Mouse (Mus musculus) C2C12 (cell line): ENCODE measurements around the gene Rcan1. TPM values are rescaled to one million over a fixed set of nuclear protein-coding genes. Genes with fewer than 3 reads are reported as not detected.

ENCODE experiments used
- H3K27me3 ChIP-seq: one replicate; pipeline ENCODE4 v1.6.1; 2011; ENCODE audit not compliant: control insufficient read depth, insufficient read depth, insufficient read length
- H3K36me3 ChIP-seq: one replicate; pipeline ENCODE4 v1.6.1; 2011; ENCODE audit not compliant: control insufficient read depth, insufficient read depth
- H3K4me3 ChIP-seq: one replicate; pipeline ENCODE4 v1.5.1; 2011; ENCODE audit warnings: mild to moderate bottlenecking, control low read depth; ENCODE audit not compliant: poor library complexity, insufficient read depth, severe bottlenecking
- H3K79me2 ChIP-seq: one replicate; pipeline ENCODE4 v1.6.1; 2011; ENCODE audit not compliant: control insufficient read depth, insufficient read depth
- H3K79me3 ChIP-seq: one replicate; pipeline ENCODE4 v1.6.1; 2011; ENCODE audit warnings: low read depth, control low read depth
- H3ac ChIP-seq: one replicate; pipeline ENCODE3; 2011; ENCODE audit warnings: low read depth; ENCODE audit not compliant: control insufficient read depth, insufficient read length
- CEBPB ChIP-seq: IDR thresholded peaks from one replicate; pipeline ENCODE4 v1.6.1; 2011; ENCODE audit warnings: low read depth, mild to moderate bottlenecking, control low read depth, moderate library complexity
- CTCF ChIP-seq: IDR thresholded peaks from one replicate; pipeline ENCODE4 v1.5.1; 2011; ENCODE audit not compliant: control insufficient read depth, insufficient read depth, insufficient read length
- FOSL1 ChIP-seq: IDR thresholded peaks from one replicate; pipeline ENCODE4 v1.8.0; 2011; ENCODE audit warnings: mild to moderate bottlenecking, low read length; ENCODE audit not compliant: poor library complexity, insufficient read depth, severe bottlenecking
- MAX ChIP-seq: IDR thresholded peaks from one replicate; pipeline ENCODE4 v1.6.1; 2011; ENCODE audit warnings: mild to moderate bottlenecking, control low read depth
- MYOD1 ChIP-seq: IDR thresholded peaks from one replicate; pipeline ENCODE4 v1.6.1; 2011; ENCODE audit warnings: low read depth; ENCODE audit not compliant: control insufficient read depth, insufficient read length
- MYOG ChIP-seq: IDR thresholded peaks from one replicate; pipeline ENCODE4 v1.6.1; 2011; ENCODE audit not compliant: control insufficient read depth, insufficient read length; ENCODE audit errors: extremely low read depth
- USF1 ChIP-seq: IDR thresholded peaks from one replicate; pipeline ENCODE4 v1.6.1; 2011; ENCODE audit warnings: low read depth, mild to moderate bottlenecking, control low read depth, moderate library complexity
- polyA plus RNA-seq: library from polyadenylated mRNA; unstranded; fragments of >200 nt; fragmentation: generic; extraction: Trizol; gene quantifications from one replicate; pipeline ENCODE4 v1.2.1, GENCODE M21; 2012; ENCODE audit warnings: missing spikeins

The Rcan1 gene
- polyA plus RNA-seq, 1 experiment = 17.4 TPM

DNA sequence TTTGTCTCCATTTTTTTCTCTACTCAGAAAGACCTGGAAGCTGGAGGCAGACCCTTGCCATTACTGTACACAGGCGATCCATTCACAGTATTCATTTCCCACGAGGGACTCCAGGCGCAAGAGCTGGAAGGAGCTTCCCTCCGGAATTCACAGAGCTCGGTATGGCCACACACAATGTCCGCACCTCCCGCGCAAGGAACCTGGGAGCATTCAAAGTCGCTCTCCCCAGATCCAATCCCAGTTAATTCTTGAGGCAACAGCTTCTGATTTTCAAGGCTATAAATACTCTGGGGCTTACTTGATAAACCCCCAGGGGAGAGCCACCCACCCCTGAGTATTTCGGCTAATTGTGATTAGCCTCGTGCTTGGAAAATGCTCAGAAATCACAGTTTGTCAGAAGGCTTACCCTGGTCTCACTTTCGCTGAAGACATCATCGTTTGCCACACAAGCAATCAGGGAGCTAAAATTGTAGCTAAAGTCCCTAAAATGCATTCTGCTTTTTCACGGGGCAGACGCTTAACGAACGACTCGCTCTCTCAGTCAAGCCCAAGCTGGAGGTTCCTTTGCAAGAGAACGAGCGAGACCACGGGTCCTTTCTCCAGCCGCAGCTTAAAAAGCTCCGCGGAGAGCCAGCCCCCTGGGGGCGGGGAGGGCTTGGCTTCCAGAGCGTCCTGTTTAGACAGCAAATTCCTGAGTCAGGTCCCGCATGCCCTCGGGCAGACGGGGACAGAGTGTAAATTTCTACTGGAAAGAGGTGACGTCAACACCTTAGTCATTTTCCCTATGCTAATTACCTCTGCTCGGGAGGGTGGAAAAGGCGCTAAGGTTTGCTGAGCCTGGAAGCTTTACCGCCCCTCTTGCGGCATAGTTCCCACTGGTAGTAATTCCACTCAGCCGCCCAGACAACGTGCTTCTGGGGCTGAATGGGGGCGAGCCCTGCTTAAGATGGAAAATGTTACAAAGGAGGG lies 70.9 kb downstream of the Rcan1 start:
- peak overlapping the region; percentile 48 for H3ac ChIP-seq
- peaks cover 9% of the 10 kb centered on the region for H3K36me3 ChIP-seq
- no peaks in the 10 kb centered on the region for H3K79me3 ChIP-seq
- H3K27me3 ChIP-seq = no peaks in the 10 kb centered on the region
- H3K4me3 ChIP-seq = peak overlapping the region; percentile 25
- TF ChIP-seq MYOG = no peak
- peak; percentile 73 for TF ChIP-seq MAX
- no peak for TF ChIP-seq CEBPB
- H3K79me2 ChIP-seq = no peaks in the 10 kb centered on the region

DNA sequence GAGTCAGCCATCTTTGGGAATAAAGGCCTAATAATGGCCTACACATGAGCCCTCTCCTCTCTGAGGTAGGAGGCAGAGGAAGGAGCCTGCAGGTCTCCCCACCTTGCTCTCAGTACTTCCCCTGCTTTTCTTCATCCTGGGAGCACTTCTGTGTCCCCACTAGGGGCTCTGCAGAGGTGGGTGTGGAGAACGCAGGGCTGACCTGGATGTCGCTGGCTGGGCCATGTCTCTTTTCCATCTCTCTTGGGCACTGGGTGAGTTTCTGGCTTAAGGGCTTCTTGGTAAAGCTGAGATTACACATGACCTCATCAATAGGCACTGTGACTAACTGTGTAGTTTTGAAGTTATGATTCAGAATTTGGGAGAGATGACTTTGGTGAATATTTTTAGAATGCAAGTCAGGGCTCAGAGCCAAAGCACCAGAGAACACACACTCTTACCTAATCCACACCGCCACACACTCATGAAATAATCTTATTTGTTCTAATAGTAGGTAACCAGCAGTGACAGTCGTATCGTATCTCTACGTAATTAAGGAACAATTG lies 72.0 kb downstream of the Rcan1 start:
- Histone ChIP-seq H3K79me3 (no peaks in the 10 kb centered on the region), H3ac (no peak overlapping the region), H3K4me3 (no peak overlapping the region), H3K79me2 (no peaks in the 10 kb centered on the region), H3K36me3 (peaks cover 9% of the 10 kb centered on the region), H3K27me3 (no peaks in the 10 kb centered on the region)
- TF ChIP-seq USF1 (no peak), FOSL1 (no peak), CEBPB (peak; percentile 20), MYOD1 (no peak)

GRCm38 (mm10) chr16:92397745-92398573 lies 72.7 kb downstream of the Rcan1 start:
- peaks cover 9% of the 10 kb centered on the region for H3K36me3 ChIP-seq
- H3ac ChIP-seq = no peak overlapping the region
- no peaks in the 10 kb centered on the region for H3K79me3 ChIP-seq
- TF ChIP-seq MYOG = no peak
- TF ChIP-seq USF1 = no peak
- H3K4me3 ChIP-seq = no peak overlapping the region
- H3K27me3 ChIP-seq = no peaks in the 10 kb centered on the region
- H3K79me2 ChIP-seq = no peaks in the 10 kb centered on the region

GRCm38 (mm10) chr16:92393732-92394131 lies 76.9 kb downstream of the Rcan1 start:
- Histone ChIP-seq H3K36me3 (peaks cover 15% of the 10 kb centered on the region), H3K79me2 (no peaks in the 10 kb centered on the region), H3K4me3 (no peak overlapping the region), H3K79me3 (no peaks in the 10 kb centered on the region), H3ac (no peak overlapping the region), H3K27me3 (no peaks in the 10 kb centered on the region)
- TF ChIP-seq CEBPB (no peak), FOSL1 (no peak), MAX (no peak), MYOG (no peak), USF1 (no peak), CTCF (no peak), MYOD1 (no peak)

DNA sequence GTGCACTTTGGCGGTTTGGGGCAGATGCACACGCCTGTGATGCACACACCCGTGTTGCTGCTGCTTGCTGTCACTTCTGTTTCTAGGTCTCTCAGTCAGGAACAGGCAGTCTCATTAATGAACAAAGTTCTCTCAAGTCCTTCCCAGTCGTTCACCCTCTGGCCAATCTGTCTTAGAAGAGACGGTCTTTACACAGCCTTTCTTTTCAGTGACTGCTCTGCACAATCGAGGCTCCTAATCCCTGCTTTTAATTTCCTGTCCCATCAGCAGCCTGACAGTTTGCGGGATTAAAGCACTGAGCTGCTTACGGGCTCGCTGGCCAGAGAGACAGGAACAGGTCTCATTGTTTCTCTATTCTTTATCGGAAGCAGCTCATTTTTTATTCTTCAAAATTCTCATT lies 83.0 kb downstream of the Rcan1 start:
- TF ChIP-seq MYOG (no peak), FOSL1 (no peak), CTCF (no peak), CEBPB (no peak), MAX (no peak), MYOD1 (no peak), USF1 (no peak)
- Histone ChIP-seq H3K36me3 (peaks cover 5% of the 10 kb centered on the region), H3K27me3 (peaks cover 5% of the 10 kb centered on the region), H3ac (no peak overlapping the region), H3K79me3 (no peaks in the 10 kb centered on the region), H3K4me3 (no peak overlapping the region), H3K79me2 (no peaks in the 10 kb centered on the region)

DNA sequence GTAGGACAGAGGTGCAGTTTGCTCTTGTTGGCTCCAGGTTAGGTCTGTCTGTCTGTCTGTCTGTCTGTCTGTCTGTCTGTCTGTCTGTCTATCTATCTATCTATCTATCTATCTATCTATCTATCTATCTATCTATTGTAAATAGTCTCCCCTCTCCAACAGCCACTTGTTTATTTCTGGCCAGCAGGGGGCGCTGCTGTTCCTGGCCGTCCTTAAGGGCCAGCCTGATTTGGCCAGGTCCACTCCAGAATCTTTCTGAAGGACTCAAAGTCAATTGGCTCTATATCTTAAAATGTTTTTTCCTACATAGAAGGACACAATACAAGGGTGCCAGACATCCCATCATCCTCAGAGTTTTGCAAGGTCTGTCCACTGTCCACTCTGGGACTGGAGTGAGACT lies 85.6 kb downstream of the Rcan1 start:
- Histone ChIP-seq H3K4me3 (no peak overlapping the region), H3K79me2 (no peaks in the 10 kb centered on the region), H3K27me3 (peaks cover 9% of the 10 kb centered on the region), H3K79me3 (no peaks in the 10 kb centered on the region), H3ac (no peak overlapping the region), H3K36me3 (no peaks in the 10 kb centered on the region)
- TF ChIP-seq CEBPB (no peak), CTCF (peak; percentile 5)
